Mouse (Mus musculus) CH12.LX (cell line): ENCODE measurements at regions not wholly inside any gene's neighbourhood (a gene's known extent, or its start where the extent isn't known, plus 50 kb on each side); places are given as distances from the start of the nearest gene placed in this dataset.

Source experiments
- CTCF ChIP-seq, 2 experiments: IDR thresholded peaks in 1 of 2; conservative IDR thresholded peaks in 1 of 2; 2 replicates each; pipeline ENCODE4 v1.5.1; 2011 to 2012; ENCODE audit warnings: low read depth in 2 of 2, low read length in 2 of 2, improper control_type of control experiment in 1 of 2, inconsistent platforms in 1 of 2, mild to moderate bottlenecking in 1 of 2, moderate library complexity in 1 of 2
- MAX ChIP-seq: IDR thresholded peaks from 2 replicates; pipeline ENCODE4 v1.6.1; 2011; ENCODE audit warnings: low read length, improper control_type of control experiment
- USF1 ChIP-seq: IDR thresholded peaks from 2 replicates; pipeline ENCODE4 v1.6.1; 2014; ENCODE audit warnings: low read depth, mild to moderate bottlenecking, inconsistent platforms, low read length, improper control_type of control experiment
- ZNF384 ChIP-seq: IDR thresholded peaks from 2 replicates; pipeline ENCODE4 v1.6.1; 2012; ENCODE audit warnings: low read depth, low read length, improper control_type of control experiment, inconsistent platforms

GRCm38 (mm10) chr1:153985595-153985994 lies 85.6 kb upstream of the Teddm2 start:
- no peak for TF ChIP-seq CTCF (conservative IDR thresholded peaks at IDR 0.05 in 1 of 2, IDR thresholded peaks at IDR 0.05 in 1 of 2; ENCODE audit: low read depth in 2 of 2, low read length in 2 of 2)
- no peak for TF ChIP-seq MAX
- TF ChIP-seq USF1, result no peak
- no peak for TF ChIP-seq ZNF384
